Mouse (Mus musculus) E14TG2a.4 (cell line): ENCODE results near the gene Fbn1.

ENCODE experiments used
- H3K27me3 ChIP-seq: 2 replicates; pipeline ENCODE4 v1.6.1; 2014; ENCODE audit warnings: low read length, control low read depth; ENCODE audit not compliant: insufficient read depth
- H3K36me3 ChIP-seq: 2 replicates; pipeline ENCODE4 v1.6.1; 2014; ENCODE audit warnings: low read length, control low read depth; ENCODE audit not compliant: insufficient read depth
- H3K4me1 ChIP-seq: replicated peaks from 2 replicates; pipeline ENCODE4 v1.6.1; 2014; ENCODE audit warnings: low read depth, low read length, control low read depth
- H3K4me3 ChIP-seq: replicated peaks from 2 replicates; pipeline ENCODE4 v1.5.1; 2014; ENCODE audit warnings: mild to moderate bottlenecking, low read length
- H3K9me3 ChIP-seq: 2 replicates; pipeline ENCODE4 v1.6.1; 2014; ENCODE audit warnings: low read length, control low read depth
- CTCF ChIP-seq: conservative IDR thresholded peaks from 2 replicates; pipeline ENCODE4 v1.5.1; 2014; ENCODE audit warnings: low read length
- NANOG ChIP-seq: IDR thresholded peaks from 2 replicates; pipeline ENCODE4 v1.6.1; 2014; ENCODE audit warnings: borderline replicate concordance, low read length, mixed read lengths
- POU5F1 ChIP-seq: IDR thresholded peaks from 2 replicates; pipeline ENCODE4 v1.6.1; 2014; ENCODE audit warnings: low read length, borderline replicate concordance

Gene Fbn1

DNA sequence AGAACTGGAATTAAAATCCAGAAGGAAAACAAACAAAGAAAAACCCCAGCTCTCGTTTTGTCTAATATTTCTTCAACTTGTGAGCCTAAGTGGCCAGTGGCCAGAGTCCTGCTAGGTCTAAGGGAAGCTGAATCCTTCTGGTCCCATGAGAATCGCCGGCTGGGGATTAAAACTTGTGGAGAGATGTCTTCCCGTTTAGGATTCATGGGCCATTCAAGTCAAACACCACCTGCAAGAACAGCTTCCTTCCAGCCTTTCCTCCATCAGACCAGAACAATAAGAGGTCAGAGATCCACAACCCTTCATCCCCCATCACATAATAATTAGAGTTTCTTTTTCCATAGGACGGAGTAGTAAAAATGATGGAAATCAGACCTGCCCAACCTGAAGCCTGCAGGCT, 33.1 kb downstream of the Fbn1 start:
- Histone ChIP-seq H3K27me3 (no peaks in the 10 kb centered on the region), H3K4me3 (no peak overlapping the region), H3K36me3 (no peaks in the 10 kb centered on the region), H3K9me3 (no peaks in the 10 kb centered on the region), H3K4me1 (no peaks in the 10 kb centered on the region)
- TF ChIP-seq CTCF (no peak), POU5F1 (no peak), NANOG (no peak)

DNA sequence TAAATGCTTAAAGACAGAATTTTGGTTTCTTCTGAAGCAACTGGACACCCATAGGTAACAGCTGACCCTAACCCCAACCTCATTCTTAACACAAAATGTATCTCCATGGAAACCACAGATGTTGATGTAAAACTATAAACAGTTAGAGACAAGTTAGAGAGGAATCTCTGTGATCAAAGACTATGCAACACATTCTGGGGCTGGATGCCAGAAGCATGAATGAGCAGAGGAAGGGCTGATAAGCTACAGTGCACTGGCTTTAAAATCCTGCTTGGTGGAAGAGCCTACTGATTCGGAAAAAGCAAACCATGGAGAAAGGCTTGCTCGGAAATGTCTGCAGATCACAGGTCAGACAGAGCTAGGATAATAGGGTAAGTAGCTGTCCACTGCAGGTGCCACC, 34.6 kb downstream of the Fbn1 start:
- no peak for TF ChIP-seq NANOG
- H3K4me1 ChIP-seq: no peaks in the 10 kb centered on the region
- H3K9me3 ChIP-seq: no peaks in the 10 kb centered on the region
- no peaks in the 10 kb centered on the region for H3K27me3 ChIP-seq
- H3K36me3 ChIP-seq: no peaks in the 10 kb centered on the region
- H3K4me3 ChIP-seq: no peak overlapping the region

DNA sequence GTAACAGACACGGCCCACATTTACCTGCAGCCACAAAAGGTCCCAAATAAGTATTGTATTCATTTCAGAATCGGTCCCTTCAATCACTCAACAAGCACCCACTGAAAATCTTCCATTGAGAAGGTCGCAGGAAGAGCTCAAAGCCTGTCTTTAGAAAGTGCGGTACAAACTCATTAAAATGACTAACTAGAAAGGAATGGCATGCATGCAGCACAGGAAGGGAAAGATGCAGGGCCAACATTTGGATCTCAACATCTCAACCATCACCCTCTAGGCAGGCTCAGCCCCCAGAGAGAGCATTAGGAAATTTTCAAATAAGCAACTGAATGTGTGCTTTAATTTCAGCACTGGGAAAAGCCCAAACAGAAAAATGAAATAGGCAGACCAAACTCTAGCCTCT, 36.1 kb downstream of the Fbn1 start:
- TF ChIP-seq CTCF (no peak), NANOG (no peak)
- no peaks in the 10 kb centered on the region for H3K9me3 ChIP-seq
- H3K4me3 ChIP-seq: no peak overlapping the region
- H3K36me3 ChIP-seq: no peaks in the 10 kb centered on the region
- no peaks in the 10 kb centered on the region for H3K27me3 ChIP-seq
- H3K4me1 ChIP-seq: no peaks in the 10 kb centered on the region

DNA sequence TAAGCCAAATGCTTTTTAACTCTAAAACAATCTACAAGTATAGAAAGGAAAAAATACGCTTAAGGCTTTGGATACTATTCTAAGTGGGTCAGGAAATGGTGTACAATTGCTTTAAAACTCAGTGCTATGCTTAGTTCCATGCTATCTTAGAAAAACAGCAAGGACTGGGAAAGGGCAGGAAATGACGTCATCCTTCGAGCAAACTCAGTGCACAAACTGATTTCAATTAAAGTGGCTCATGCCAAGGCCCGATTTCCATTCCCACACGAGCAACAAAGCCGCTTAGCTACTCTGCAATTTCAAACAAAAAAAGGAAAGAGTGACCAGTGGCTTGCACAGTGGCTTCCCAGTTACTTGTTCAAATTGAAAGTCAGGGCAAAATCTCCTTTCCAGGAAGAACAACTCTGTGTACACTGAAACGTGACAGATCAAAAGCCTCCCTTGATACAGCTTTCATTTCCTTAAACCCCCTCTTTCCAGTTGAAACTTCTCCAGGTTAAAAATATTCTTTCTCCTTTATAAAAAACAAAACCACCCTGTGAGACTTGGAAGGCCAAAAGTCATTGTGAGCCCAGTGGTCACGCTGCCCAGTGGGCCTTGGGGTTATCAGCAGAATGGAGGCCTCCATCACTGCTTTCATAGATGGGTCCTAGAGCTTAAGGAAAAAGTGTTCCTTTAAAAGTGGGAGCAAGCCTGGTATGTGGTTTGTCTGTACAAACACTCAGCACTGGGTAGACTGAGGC, 37.1 kb downstream of the Fbn1 start:
- no peaks in the 10 kb centered on the region for H3K9me3 ChIP-seq
- H3K27me3 ChIP-seq: no peaks in the 10 kb centered on the region
- TF ChIP-seq CTCF: no peak
- no peak for TF ChIP-seq POU5F1
- no peak for TF ChIP-seq NANOG
- H3K4me1 ChIP-seq: no peaks in the 10 kb centered on the region
- no peaks in the 10 kb centered on the region for H3K36me3 ChIP-seq
- H3K4me3 ChIP-seq: no peak overlapping the region

DNA sequence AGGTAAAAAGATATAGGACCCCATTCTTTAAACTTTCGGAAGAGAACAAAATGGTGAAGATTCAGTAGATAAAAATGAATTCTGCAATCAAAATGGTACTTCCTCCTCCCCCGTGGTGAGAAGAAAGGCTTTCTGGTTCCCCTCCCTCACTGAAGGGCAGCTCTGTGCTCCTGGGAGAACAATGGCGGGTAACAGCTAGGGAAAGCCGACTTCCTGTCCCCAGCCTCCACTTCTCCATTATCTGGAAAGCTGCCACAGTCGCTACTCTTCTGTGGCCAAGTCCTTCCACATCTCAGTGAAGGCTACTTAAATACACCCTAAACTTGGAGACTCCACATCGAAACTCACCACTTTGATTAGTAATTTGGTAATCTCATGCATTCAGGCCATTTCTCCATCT, 43.8 kb downstream of the Fbn1 start:
- H3K9me3 ChIP-seq: no peaks in the 10 kb centered on the region
- H3K36me3 ChIP-seq: no peaks in the 10 kb centered on the region
- H3K27me3 ChIP-seq: no peaks in the 10 kb centered on the region
- no peak overlapping the region for H3K4me3 ChIP-seq
- no peaks in the 10 kb centered on the region for H3K4me1 ChIP-seq
- TF ChIP-seq POU5F1: no peak

DNA sequence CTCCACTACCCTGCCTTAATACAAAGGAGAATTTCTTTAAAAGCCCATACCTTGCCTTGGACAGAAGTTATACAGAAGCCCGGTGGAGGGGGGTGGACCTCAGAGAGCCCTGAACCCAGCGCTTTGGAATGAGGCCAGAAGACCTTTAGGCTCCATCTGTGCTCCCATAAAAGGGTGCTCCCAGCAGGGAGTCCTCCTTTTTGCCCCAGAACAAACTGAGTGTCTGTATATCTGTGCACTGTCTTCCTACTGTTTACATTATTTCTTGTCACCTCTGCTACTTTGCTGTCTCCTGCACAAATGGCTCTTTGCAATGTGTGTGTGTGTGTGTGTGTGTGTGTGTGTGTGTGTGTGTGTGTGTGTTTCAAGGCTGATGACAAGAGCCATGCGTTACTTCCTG, 48.7 kb downstream of the Fbn1 start:
- H3K4me1 ChIP-seq: no peaks in the 10 kb centered on the region
- H3K9me3 ChIP-seq: no peaks in the 10 kb centered on the region
- H3K27me3 ChIP-seq: no peaks in the 10 kb centered on the region
- TF ChIP-seq NANOG (no peak), CTCF (no peak), POU5F1 (no peak)
- no peaks in the 10 kb centered on the region for H3K36me3 ChIP-seq
- no peak overlapping the region for H3K4me3 ChIP-seq

DNA sequence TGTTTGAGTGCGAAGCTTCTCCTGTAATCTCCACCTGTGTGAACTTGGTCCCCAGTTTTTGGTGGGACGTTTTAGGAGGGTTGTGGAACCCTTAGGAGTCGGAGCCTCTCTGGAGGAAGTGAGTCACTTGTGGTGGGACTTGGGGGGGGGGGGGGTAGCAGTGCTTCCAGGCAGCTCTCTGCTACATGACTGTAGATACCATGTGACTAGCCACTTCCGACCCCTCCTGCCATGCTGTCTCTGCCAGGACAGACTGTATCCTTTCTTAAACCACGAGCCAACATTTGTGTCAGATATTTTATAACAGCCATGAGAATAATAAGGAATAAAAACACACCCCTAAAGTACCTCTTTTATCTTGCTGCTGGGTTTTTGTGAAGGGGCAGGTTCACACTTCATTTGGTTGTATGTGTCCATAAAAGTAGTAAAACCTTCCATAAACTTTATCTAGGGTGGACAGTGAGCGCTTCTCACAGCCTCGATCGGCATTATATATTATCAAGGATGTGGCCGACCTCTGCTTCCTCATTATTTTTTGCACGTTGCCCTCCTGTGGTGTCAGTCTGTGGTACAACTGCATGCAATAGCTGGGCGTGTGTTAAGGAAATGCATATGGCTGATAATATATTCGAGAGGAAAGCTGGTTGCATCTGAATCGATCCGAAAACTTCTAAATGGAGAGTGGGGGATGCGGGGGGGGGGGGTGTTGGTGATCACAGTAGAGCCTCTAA, 51.6 kb downstream of the Fbn1 start:
- TF ChIP-seq NANOG (no peak), CTCF (no peak), POU5F1 (no peak)
- H3K36me3 ChIP-seq: no peaks in the 10 kb centered on the region
- H3K9me3 ChIP-seq: no peaks in the 10 kb centered on the region
- no peaks in the 10 kb centered on the region for H3K4me1 ChIP-seq
- no peaks in the 10 kb centered on the region for H3K27me3 ChIP-seq
- no peak overlapping the region for H3K4me3 ChIP-seq

DNA sequence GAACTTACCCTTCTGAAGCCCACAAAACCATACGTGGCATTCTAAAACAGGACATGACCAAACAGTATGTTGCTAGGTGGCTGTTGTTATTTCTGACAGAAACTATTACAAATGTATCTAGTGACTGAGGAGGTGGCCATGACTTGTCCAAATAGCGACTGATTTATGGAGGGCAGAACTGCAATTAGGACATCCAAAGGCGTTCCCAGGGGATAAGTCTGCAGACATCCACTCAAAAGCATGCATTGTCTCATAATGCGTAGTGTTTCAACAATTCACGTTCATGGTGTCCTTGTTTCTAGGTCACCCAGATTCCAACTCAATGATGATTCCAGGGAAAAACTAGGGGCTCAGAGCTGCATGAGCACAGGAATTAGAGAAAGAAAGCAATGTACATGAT, 53.0 kb downstream of the Fbn1 start:
- Histone ChIP-seq H3K9me3 (no peaks in the 10 kb centered on the region), H3K36me3 (no peaks in the 10 kb centered on the region), H3K27me3 (no peaks in the 10 kb centered on the region), H3K4me3 (no peak overlapping the region), H3K4me1 (no peaks in the 10 kb centered on the region)
- TF ChIP-seq NANOG (no peak), POU5F1 (no peak), CTCF (no peak)

DNA sequence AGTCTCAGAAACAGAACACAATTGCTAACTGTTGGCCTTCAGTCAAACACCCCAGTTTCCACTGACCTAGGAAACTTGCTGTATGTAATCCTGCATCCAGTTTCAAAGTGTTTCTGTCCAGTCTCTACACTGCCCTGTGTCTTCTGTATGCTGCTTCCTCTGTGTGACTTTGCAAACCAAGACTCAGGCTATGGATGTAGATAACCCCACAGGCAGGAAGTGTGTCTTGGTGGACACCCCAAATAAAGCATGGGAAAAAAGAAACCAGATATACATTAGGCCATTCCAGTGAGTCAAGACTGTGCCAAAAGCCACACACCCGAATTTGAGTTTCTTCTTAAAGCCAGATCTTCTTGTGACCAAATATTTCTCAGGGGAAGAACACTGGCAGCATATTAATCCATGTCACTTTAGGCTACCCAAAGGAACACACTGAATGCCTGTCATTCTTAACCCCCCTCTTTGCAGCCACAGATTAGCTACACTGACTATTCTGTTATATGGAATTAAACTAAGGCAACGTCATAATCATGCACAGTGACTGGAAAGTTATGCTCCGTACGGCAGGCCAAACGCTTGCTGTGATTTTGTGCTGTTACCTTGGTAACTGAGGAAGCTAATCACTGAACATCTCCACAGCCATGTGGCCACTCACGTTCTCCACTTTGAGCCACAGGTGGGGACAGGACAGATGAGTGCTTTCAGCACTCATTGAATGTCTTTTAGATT, 55.3 kb downstream of the Fbn1 start:
- no peaks in the 10 kb centered on the region for H3K4me1 ChIP-seq

More for the DNA sequence above, 55.3 kb downstream of the Fbn1 start:
- no peaks in the 10 kb centered on the region for H3K9me3 ChIP-seq
- H3K36me3 ChIP-seq: no peaks in the 10 kb centered on the region
- H3K27me3 ChIP-seq: no peaks in the 10 kb centered on the region
- no peak for TF ChIP-seq CTCF
- TF ChIP-seq NANOG: no peak
- TF ChIP-seq POU5F1: no peak
- no peak overlapping the region for H3K4me3 ChIP-seq
